Mouse (Mus musculus) liver, postnatal 0 days (tissue): ENCODE measurements around the gene Brat1. TPM values are rescaled to one million over a fixed set of nuclear protein-coding genes. Genes with fewer than 3 reads are reported as not detected.

Source experiments
- ATAC-seq: fragments of 200-750 bp; cut with Nextera tagmentation; 2 replicates; pipeline ENCODE4 v1.8.0; 2017; ENCODE audit warnings: mild to moderate bottlenecking, moderate library complexity
- DNase-seq: peaks from one replicate; pipeline ENCODE4 v3.0.0-alpha.2; 2016
- H3K27ac ChIP-seq: fragments of 300-500 bp; sonication (generic); 2 replicates; pipeline ENCODE4 v1.5.1; 2014; ENCODE audit warnings: antibody characterized with exemption, moderate library complexity, mild to moderate bottlenecking, low read depth
- H3K27me3 ChIP-seq: fragments of 300-500 bp; sonication (generic); 2 replicates; pipeline ENCODE4 v1.6.1; 2014; ENCODE audit warnings: low read length, control low read depth, mixed read lengths; ENCODE audit not compliant: insufficient read depth
- H3K36me3 ChIP-seq: fragments of 300-500 bp; sonication (generic); replicated peaks from 2 replicates; pipeline ENCODE4 v1.6.1; 2014; ENCODE audit warnings: mild to moderate bottlenecking, control low read depth, low read length, moderate library complexity, mixed read lengths; ENCODE audit not compliant: insufficient read depth
- H3K4me1 ChIP-seq: fragments of 300-500 bp; sonication (generic); 2 replicates; pipeline ENCODE4 v1.6.1; 2014; ENCODE audit warnings: antibody characterized with exemption, mild to moderate bottlenecking, control low read depth; ENCODE audit not compliant: insufficient read depth
- H3K4me2 ChIP-seq: fragments of 300-500 bp; sonication (generic); 2 replicates; pipeline ENCODE4 v1.6.1; 2014; ENCODE audit warnings: low read depth, mild to moderate bottlenecking, low read length, moderate library complexity, mixed read lengths
- H3K4me3 ChIP-seq: fragments of 300-500 bp; sonication (generic); 2 replicates; pipeline ENCODE4 v1.5.1; 2014; ENCODE audit warnings: low read depth, low read length
- H3K9ac ChIP-seq: fragments of 300-500 bp; sonication (generic); replicated peaks from 2 replicates; pipeline ENCODE4 v1.6.1; 2014; ENCODE audit warnings: mild to moderate bottlenecking, moderate library complexity
- H3K9me3 ChIP-seq: fragments of 300-500 bp; sonication (generic); 2 replicates; pipeline ENCODE4 v1.6.1; 2016; ENCODE audit warnings: mild to moderate bottlenecking, control low read depth, low read length, mixed read lengths
- CTCF ChIP-seq: sonication (generic); IDR thresholded peaks from 2 replicates; pipeline ENCODE4 v1.5.1; 2016; ENCODE audit warnings: antibody characterized with exemption, low read depth
- EP300 ChIP-seq: IDR thresholded peaks from 2 replicates; pipeline ENCODE4 v1.6.1; 2016; ENCODE audit warnings: antibody characterized with exemption, low read depth, mild to moderate bottlenecking
- WGBS: fragments of 180-500 bp; shearing (Covaris S2); extraction: QIAGEN DNeasy Blood & Tissue Kit; methylation state at CpG from one replicate; pipeline ENCODE4 v1.1.7; 2014; ENCODE audit not compliant: insufficient replicate concordance; 5-methylcytosine and 5-hydroxymethylcytosine counted together
- polyA plus RNA-seq: library from polyadenylated mRNA; unstranded; fragments of >200 nt; fragmentation: Nextera tagmentation; extraction: Ambion mirVana; gene quantifications from 2 replicates; pipeline ENCODE4 v1.2.1, GENCODE M21; 2015

Gene Brat1
- polyA plus RNA-seq, 1 experiment from 2014 or later: 4.9 TPM

- H3K4me3 ChIP-seq: no peak overlapping the region
- 42% methylated on average over 12 of the region's 12 CpGs for WGBS
- H3K36me3 ChIP-seq: no peaks in the 10 kb centered on the region
- no peak overlapping the region for H3K4me2 ChIP-seq
- TF ChIP-seq CTCF (peak; percentile 32), EP300 (no peak)
- H3K9ac ChIP-seq: no peak overlapping the region
- peak; percentile 12 for DNase-seq
- no peaks in the 10 kb centered on the region for H3K9me3 ChIP-seq
- no peaks in the 10 kb centered on the region for H3K27me3 ChIP-seq
- H3K27ac ChIP-seq: no peak overlapping the region
- no peak for ATAC-seq
- H3K4me1 ChIP-seq: peaks cover 3% of the 10 kb centered on the region
Measured at GRCm38 (mm10) chr5:140743706-140744131, 38.9 kb downstream of the Brat1 start.

- H3K27ac ChIP-seq: peak overlapping the region; percentile 39; the same call in 1 of the 2 replicates
- ATAC-seq (no peak), DNase-seq (no peak)
- WGBS: 74% methylated on average over 10 of the region's 10 CpGs
- no peak overlapping the region for H3K9ac ChIP-seq
- peaks cover 5% of the 10 kb centered on the region; the same call in 1 of the 2 replicates for H3K9me3 ChIP-seq
- H3K4me2 ChIP-seq: peak overlapping the region; percentile 58
- TF ChIP-seq CTCF: no peak
- TF ChIP-seq EP300: no peak
- H3K27me3 ChIP-seq: no peaks in the 10 kb centered on the region
- peaks cover 10% of the 10 kb centered on the region for H3K4me1 ChIP-seq
- no peaks in the 10 kb centered on the region for H3K36me3 ChIP-seq
- no peak overlapping the region for H3K4me3 ChIP-seq
Measured at GRCm38 (mm10) chr5:140748425-140748824, 43.6 kb downstream of the Brat1 start.

- peak overlapping the region; percentile 58 for H3K4me2 ChIP-seq
- no peaks in the 10 kb centered on the region for H3K27me3 ChIP-seq
- ATAC-seq: peak; percentile 85
- 8% methylated on average over 12 of the region's 12 CpGs for WGBS
- H3K4me3 ChIP-seq: peak overlapping the region; percentile 27
- TF ChIP-seq CTCF (peak; percentile 91), EP300 (no peak)
- H3K27ac ChIP-seq: peak overlapping the region; percentile 34; the same call in 1 of the 2 replicates
- peaks cover 10% of the 10 kb centered on the region for H3K4me1 ChIP-seq
- no peaks in the 10 kb centered on the region for H3K36me3 ChIP-seq
- H3K9ac ChIP-seq: peak overlapping the region; percentile 2; the same call in 1 of the 2 replicates
- DNase-seq: peak; percentile 78
- H3K9me3 ChIP-seq: peaks cover 5% of the 10 kb centered on the region; the same call in 1 of the 2 replicates
Measured at GRCm38 (mm10) chr5:140749062-140749875, 44.5 kb downstream of the Brat1 start.

- TF ChIP-seq CTCF (peak; percentile 70), EP300 (no peak)
- H3K27ac ChIP-seq: no peak overlapping the region
- no peak overlapping the region for H3K4me2 ChIP-seq
- ATAC-seq: no peak
- peaks cover 10% of the 10 kb centered on the region for H3K4me1 ChIP-seq
- DNase-seq: peak; percentile 40
- no peaks in the 10 kb centered on the region for H3K36me3 ChIP-seq
- peaks cover 5% of the 10 kb centered on the region; the same call in 1 of the 2 replicates for H3K9me3 ChIP-seq
- WGBS: 0% methylated on average over 1 of the region's 2 CpGs
- H3K9ac ChIP-seq: no peak overlapping the region
- no peak overlapping the region for H3K4me3 ChIP-seq
- H3K27me3 ChIP-seq: no peaks in the 10 kb centered on the region
Measured at GRCm38 (mm10) chr5:140750925-140751324, 46.1 kb downstream of the Brat1 start.

- 86% methylated on average over 15 of the region's 15 CpGs for WGBS
- Histone ChIP-seq H3K9ac (no peak overlapping the region), H3K27ac (no peak overlapping the region), H3K9me3 (peaks cover 5% of the 10 kb centered on the region; the same call in 1 of the 2 replicates), H3K4me2 (no peak overlapping the region), H3K36me3 (no peaks in the 10 kb centered on the region), H3K4me3 (no peak overlapping the region), H3K4me1 (peaks cover 10% of the 10 kb centered on the region), H3K27me3 (no peaks in the 10 kb centered on the region)
- DNase-seq (no peak), ATAC-seq (no peak)
- TF ChIP-seq EP300 (no peak), CTCF (no peak)
Measured at GRCm38 (mm10) chr5:140752041-140752440, 47.2 kb downstream of the Brat1 start.

GRCm38 (mm10) chr5:140752639-140753038, 47.8 kb downstream of the Brat1 start:
- peak; percentile 59 for TF ChIP-seq CTCF
- no peak for TF ChIP-seq EP300
- H3K9ac ChIP-seq: no peak overlapping the region
- WGBS: 74% methylated on average over 3 of the region's 3 CpGs
- H3K4me1 ChIP-seq: peaks cover 10% of the 10 kb centered on the region
- no peaks in the 10 kb centered on the region for H3K27me3 ChIP-seq
- H3K36me3 ChIP-seq: no peaks in the 10 kb centered on the region
- peaks cover 5% of the 10 kb centered on the region; the same call in 1 of the 2 replicates for H3K9me3 ChIP-seq
- DNase-seq: peak; percentile 17
- H3K4me2 ChIP-seq: no peak overlapping the region
- no peak overlapping the region for H3K4me3 ChIP-seq
- no peak overlapping the region for H3K27ac ChIP-seq
- no peak for ATAC-seq
